24 mouse cellular contexts compared by ENCODE assay signal in genomic region chr11:30110634-30111033, GRCm38 (mm10).
A peak's percentile ranks its signal among the peaks of the same experiment; 100 is the strongest.
DNase-seq lines count a peak whose midpoint lies in the region; TF ChIP-seq lines count a peak whose summit lies in the region.
"Had no signal": no experiment of that assay in that cellular context is flagged by ENCODE, and none has a peak within 500 bp of the region (broad histone marks: within the 10 kb centered on the region; RNA-seq: fewer than 3 reads in every experiment).

No protein-coding gene starts in this region.

- no peak overlapping the region for H3K4me3 ChIP-seq in cerebellum, adult 2 months (replicated peaks; ENCODE audit: insufficient read depth, low read depth, low read length)
- H3K4me3 ChIP-seq: embryonic facial prominence, embryonic 13.5 days; forebrain, embryonic 10.5 days; forebrain, embryonic 15.5 days; heart, adult 2 months; heart, embryonic 12.5 days; intestine, embryonic 15.5 days; limb, embryonic 13.5 days; lung, embryonic 15.5 days; midbrain, embryonic 12.5 days; neural tube, embryonic 15.5 days had no signal

- 26% methylated on average over 7 of the region's 7 CpGs for WGBS in cerebellum, adult 2 months

- H3K27ac ChIP-seq in cerebellum, adult 2 months (ENCODE audit: insufficient read depth, low read length), result no peak overlapping the region
- H3K27ac ChIP-seq: embryonic facial prominence, embryonic 13.5 days; forebrain, embryonic 10.5 days; forebrain, embryonic 15.5 days; heart, adult 2 months; intestine, embryonic 15.5 days; limb, embryonic 13.5 days; lung, embryonic 15.5 days; midbrain, embryonic 12.5 days; neural tube, embryonic 15.5 days had no signal

- TF ChIP-seq POLR2A in cerebellum, adult 2 months (IDR thresholded peaks at IDR 0.05; ENCODE audit: borderline replicate concordance, insufficient read depth, low read length), result no peak

- H3K4me1 ChIP-seq in cerebellum, adult 2 months (ENCODE audit: control insufficient read depth, insufficient read depth, low read length), result no peaks in the 10 kb centered on the region
- H3K4me1 ChIP-seq: embryonic facial prominence, embryonic 13.5 days; forebrain, embryonic 10.5 days; forebrain, embryonic 15.5 days; heart, embryonic 12.5 days; intestine, embryonic 15.5 days; limb, embryonic 13.5 days; lung, embryonic 15.5 days; midbrain, embryonic 12.5 days; neural tube, embryonic 15.5 days had no signal

- peak; percentile 76 for DNase-seq in heart, adult 11 months
- DNase-seq in heart, postnatal 14 days, result no peak
- DNase-seq in brain, adult 2 months (ENCODE audit: low read depth, low spot score), result peak; percentile 44
- DNase-seq in cerebellum, adult 2 months, result peak; percentile 37 to 38
- DNase-seq in cerebellum, postnatal 14 days, result peak; percentile 43 to 45
- no peak for DNase-seq in lung, postnatal 25 days (ENCODE audit: low spot score)
- DNase-seq in urinary bladder, postnatal 25 days (ENCODE audit: low spot score), result no peak
- DNase-seq: gastrocnemius, postnatal 36 days; heart, adult 2 months; kidney, adult 9 months; kidney, postnatal 10 days; lung, postnatal 36 days; retina, postnatal 1 day; right cerebral cortex, postnatal 14 days; thymus, postnatal 4 days had no signal

- intact Hi-C loops in heart, postnatal 14 days (cut with DNase I), result no loop called here

- H3K27me3 ChIP-seq in cerebellum, adult 2 months (ENCODE audit: control insufficient read depth, insufficient read depth, low read length), result no peaks in the 10 kb centered on the region
- H3K27me3 ChIP-seq: embryonic facial prominence, embryonic 13.5 days; forebrain, embryonic 15.5 days; heart, embryonic 12.5 days; intestine, embryonic 15.5 days; limb, embryonic 13.5 days; lung, embryonic 15.5 days; midbrain, embryonic 12.5 days; neural tube, embryonic 15.5 days had no signal

- no peak for TF ChIP-seq CTCF in cerebellum, adult 2 months (IDR thresholded peaks at IDR 0.05; ENCODE audit: borderline replicate concordance, insufficient read depth, low read depth, low read length)

Comparison
In these comparisons a context has a peak if more than half of its experiments do, and no peak if none do; other contexts are left out.
1. DNase-seq: peak in heart, adult 11 months (single experiment), brain, adult 2 months (single experiment), cerebellum, adult 2 months (2 of 2) and cerebellum, postnatal 14 days (2 of 2); none in heart, postnatal 14 days (0 of 2), lung, postnatal 25 days (single experiment) and urinary bladder, postnatal 25 days (single experiment).